Mouse (Mus musculus) hindbrain, embryonic 10.5 days (tissue): ENCODE data around the gene Sod2. TPM values are rescaled to one million over a fixed set of nuclear protein-coding genes. Genes with fewer than 3 reads are reported as not detected.
"Not testable (repeated sequence)": the region's sequence is repeated elsewhere in the genome, so short reads cannot be mapped to it uniquely, and the experiment has no call there.

ENCODE experiments used
- DNase-seq: peaks from one replicate; pipeline ENCODE4 v3.0.0-alpha.2; 2017; ENCODE audit warnings: low spot score
- H3K27ac ChIP-seq: fragments of 300-500 bp; sonication (generic); 2 replicates; pipeline ENCODE4 v1.5.1; 2016; ENCODE audit warnings: mild to moderate bottlenecking, moderate library complexity
- H3K27me3 ChIP-seq: fragments of 300-500 bp; sonication (generic); 2 replicates; pipeline ENCODE4 v1.6.1; 2016; ENCODE audit warnings: mild to moderate bottlenecking; ENCODE audit not compliant: poor library complexity, insufficient read depth, severe bottlenecking
- H3K36me3 ChIP-seq: fragments of 300-500 bp; sonication (generic); 2 replicates; pipeline ENCODE4 v1.6.1; 2016; ENCODE audit warnings: mild to moderate bottlenecking, moderate library complexity
- H3K4me1 ChIP-seq: fragments of 300-500 bp; sonication (generic); replicated peaks from 2 replicates; pipeline ENCODE4 v1.6.1; 2016; ENCODE audit warnings: mild to moderate bottlenecking
- H3K4me3 ChIP-seq: fragments of 300-500 bp; sonication (generic); 2 replicates; pipeline ENCODE4 v1.5.1; 2016; ENCODE audit warnings: mild to moderate bottlenecking, moderate library complexity
- H3K9me3 ChIP-seq: fragments of 300-500 bp; sonication (generic); 2 replicates; pipeline ENCODE4 v1.6.1; 2016; ENCODE audit warnings: mild to moderate bottlenecking, moderate library complexity
- WGBS: fragments of 180-500 bp; shearing (Covaris S2); methylation state at CpG from one replicate; pipeline ENCODE4 v1.1.7; 2016; 5-methylcytosine and 5-hydroxymethylcytosine counted together
- polyA plus RNA-seq: library from polyadenylated mRNA; unstranded; fragments of >200 nt; fragmentation: Nextera tagmentation; extraction: Ambion mirVana; gene quantifications from 2 replicates; pipeline ENCODE4 v1.2.1, GENCODE M21; 2016

Gene Sod2
- polyA plus RNA-seq: 104 and 108 TPM in 2 replicates

DNA sequence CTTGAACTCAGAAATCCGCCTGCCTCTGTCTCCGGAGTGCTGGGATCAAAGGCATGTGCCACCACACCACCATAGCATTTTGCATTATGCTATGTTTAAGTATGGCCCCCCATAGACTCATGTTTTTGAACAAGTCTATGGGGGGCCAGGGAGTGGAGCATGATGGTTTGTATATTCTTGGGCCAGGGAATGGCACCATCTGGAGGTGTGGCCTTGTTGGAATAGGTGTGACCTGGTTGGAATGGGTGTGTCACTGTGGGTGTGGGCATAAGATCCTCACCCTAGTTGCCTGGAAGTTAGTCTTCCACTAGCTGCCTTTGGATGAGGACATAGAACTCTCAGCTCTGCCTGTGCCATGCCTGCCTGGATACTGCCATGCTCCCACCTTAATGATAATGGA is at the start of gene Sod2:
Gene Sod2 (plus strand): TSS at position 301 of the 400 bp plus-strand sequence.
- Histone ChIP-seq H3K4me3 (peak within 1 kb of the TSS; percentile 92), H3K27ac (peak within 1 kb of the TSS; percentile 88), H3K4me1 (peaks cover 14% of the 10 kb centered on the region), H3K36me3 (peaks cover 11% of the 10 kb centered on the region)
- not testable (repeated sequence) for H3K27me3 ChIP-seq, H3K9me3 ChIP-seq, DNase-seq
- 93% methylated on average over 2 of the region's 2 CpGs for WGBS

- 54% methylated on average over 2 of the region's 2 CpGs for WGBS
- not testable (repeated sequence) for H3K27ac ChIP-seq, H3K27me3 ChIP-seq, DNase-seq, H3K9me3 ChIP-seq
- Histone ChIP-seq H3K36me3 (peaks cover 26% of the 10 kb centered on the region), H3K4me3 (peak overlapping the region; percentile 43), H3K4me1 (peaks cover 18% of the 10 kb centered on the region)
Observed at GRCm38 (mm10) chr17:12959377-12959776, 47.3 kb upstream of the Sod2 start.

GRCm38 (mm10) chr17:12960331-12960873 is 46.2 kb upstream of the Sod2 start, which contains the start of gene Acat2:
Acat2 (minus strand) TSS chr17:12960747.
- Histone ChIP-seq H3K4me1 (peaks cover 18% of the 10 kb centered on the region), H3K27me3 (no peaks in the 10 kb centered on the region), H3K4me3 (peak within 1 kb of the TSS; percentile 75), H3K27ac (peak within 1 kb of the TSS; percentile 91), H3K36me3 (peaks cover 31% of the 10 kb centered on the region), H3K9me3 (no peaks in the 10 kb centered on the region)
- under 1% methylated on average over 42 of the region's 42 CpGs for WGBS
- peak; percentile 93 for DNase-seq

- no peaks in the 10 kb centered on the region for H3K27me3 ChIP-seq
- H3K4me3 ChIP-seq: no peak overlapping the region
- H3K36me3 ChIP-seq: peaks cover 38% of the 10 kb centered on the region
- H3K27ac ChIP-seq: no peak overlapping the region
- 88% methylated on average over 3 of the region's 3 CpGs for WGBS
- peaks cover 15% of the 10 kb centered on the region for H3K4me1 ChIP-seq
- no peak for DNase-seq
- no peaks in the 10 kb centered on the region for H3K9me3 ChIP-seq
Observed at GRCm38 (mm10) chr17:12963476-12963875, 43.2 kb upstream of the Sod2 start.

DNA sequence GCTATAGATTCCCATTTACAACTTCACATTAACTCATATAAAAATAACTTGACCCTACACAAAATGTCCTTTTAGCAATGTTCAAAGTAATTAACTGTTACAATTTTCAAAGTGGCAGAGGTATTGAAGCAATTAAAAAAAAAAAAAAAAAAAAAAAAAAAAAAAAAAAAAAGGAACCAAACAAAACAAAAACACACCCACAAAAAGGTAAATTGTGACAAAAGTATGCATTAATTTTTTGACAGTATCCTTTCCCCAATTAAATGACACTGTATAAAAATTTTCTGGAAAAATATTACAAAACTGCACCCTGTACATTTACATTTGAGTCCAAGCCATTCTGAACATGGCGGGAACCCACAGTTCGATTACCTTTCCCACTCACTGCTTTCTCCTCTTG is 39.5 kb upstream of the Sod2 start:
- no peak for DNase-seq
- 93% methylated on average over 2 of the region's 2 CpGs for WGBS
- H3K36me3 ChIP-seq: peaks cover 71% of the 10 kb centered on the region

GRCm38 (mm10) chr17:12973851-12974250 is 32.8 kb upstream of the Sod2 start:
- no peaks in the 10 kb centered on the region for H3K27me3 ChIP-seq
- no peaks in the 10 kb centered on the region for H3K9me3 ChIP-seq
- no peak overlapping the region for H3K27ac ChIP-seq
- DNase-seq: no peak
- no peak overlapping the region for H3K4me3 ChIP-seq
- no peaks in the 10 kb centered on the region for H3K4me1 ChIP-seq
- H3K36me3 ChIP-seq: peaks cover 88% of the 10 kb centered on the region
- 88% methylated on average over 2 of the region's 2 CpGs for WGBS

More for the DNA sequence above, 39.5 kb upstream of the Sod2 start:
- no peak overlapping the region for H3K4me3 ChIP-seq
- H3K27me3 ChIP-seq: no peaks in the 10 kb centered on the region
- no peak overlapping the region for H3K27ac ChIP-seq
- H3K9me3 ChIP-seq: no peaks in the 10 kb centered on the region
- no peaks in the 10 kb centered on the region for H3K4me1 ChIP-seq

DNA sequence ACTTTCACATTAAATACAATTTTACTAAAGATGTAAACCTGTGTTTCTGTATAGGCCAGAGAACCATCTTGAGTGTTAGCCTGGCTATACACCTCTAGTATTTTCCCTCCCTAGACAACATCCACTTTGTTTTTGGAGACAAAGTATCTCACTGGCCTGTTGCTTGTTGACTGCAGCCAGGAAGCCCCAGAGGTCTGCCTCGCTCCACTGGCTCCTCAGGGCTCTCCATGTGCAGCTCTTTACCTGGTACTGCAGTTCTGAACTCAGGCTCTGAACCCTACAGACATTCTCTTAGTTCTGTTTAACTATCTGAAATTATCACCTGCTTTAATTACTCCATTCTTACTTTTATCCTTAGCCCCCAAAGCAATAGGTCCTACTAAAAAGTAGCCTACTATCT is 28.1 kb upstream of the Sod2 start:
- WGBS: 95% methylated on average over 1 of the region's 1 CpGs
- no peaks in the 10 kb centered on the region for H3K27me3 ChIP-seq
- no peaks in the 10 kb centered on the region for H3K4me1 ChIP-seq
- peaks cover 86% of the 10 kb centered on the region for H3K36me3 ChIP-seq
- H3K27ac ChIP-seq: no peak overlapping the region
- H3K4me3 ChIP-seq: no peak overlapping the region
- H3K9me3 ChIP-seq: no peaks in the 10 kb centered on the region
- DNase-seq: no peak

GRCm38 (mm10) chr17:12983988-12984387 is 22.7 kb upstream of the Sod2 start:
- peaks cover 93% of the 10 kb centered on the region for H3K36me3 ChIP-seq
- WGBS: 85% methylated on average over 2 of the region's 2 CpGs
- DNase-seq: no peak

GRCm38 (mm10) chr17:12988096-12988495 is 18.6 kb upstream of the Sod2 start:
- H3K4me3 ChIP-seq, H3K9me3 ChIP-seq, DNase-seq, H3K27ac ChIP-seq, H3K27me3 ChIP-seq: not testable (repeated sequence)
- H3K4me1 ChIP-seq: peaks cover 12% of the 10 kb centered on the region
- H3K36me3 ChIP-seq: peaks cover 56% of the 10 kb centered on the region
- WGBS: 96% methylated on average over 8 of the region's 8 CpGs

More at GRCm38 (mm10) chr17:12983988-12984387, 22.7 kb upstream of the Sod2 start:
- Histone ChIP-seq H3K27me3 (no peaks in the 10 kb centered on the region), H3K4me1 (no peaks in the 10 kb centered on the region), H3K27ac (no peak overlapping the region), H3K4me3 (no peak overlapping the region), H3K9me3 (peaks cover 6% of the 10 kb centered on the region)

DNA sequence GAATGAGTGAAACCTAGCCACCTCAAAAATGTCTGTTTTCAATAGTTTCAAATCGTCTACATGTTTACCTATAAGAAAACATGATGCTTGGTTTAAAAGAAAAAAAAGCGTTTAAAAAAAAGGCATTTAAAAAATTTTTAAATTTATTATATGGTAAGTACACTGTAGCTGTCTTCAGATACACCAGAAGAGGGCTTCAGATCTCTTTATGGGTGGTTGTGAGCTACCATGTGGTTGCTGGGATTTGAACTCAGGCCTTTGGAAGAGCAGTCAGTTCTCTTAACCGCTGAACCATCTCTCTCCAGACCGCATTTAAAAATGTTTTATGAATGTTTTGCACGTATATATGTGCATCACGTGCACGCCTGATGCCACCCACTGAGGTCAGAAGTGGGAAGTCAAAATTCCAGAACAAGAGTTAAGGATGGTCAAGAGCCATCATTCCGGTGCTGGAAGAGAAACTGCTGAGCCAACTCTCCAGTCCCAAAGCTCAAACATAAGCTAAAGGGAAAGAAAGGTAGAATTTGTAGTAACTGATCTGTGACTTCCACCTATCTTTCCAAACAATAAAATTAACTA is 16.0 kb upstream of the Sod2 start:
- peak overlapping the region; percentile 100; the same call in 1 of the 2 replicates for H3K27ac ChIP-seq
- WGBS: 70% methylated on average over 8 of the region's 8 CpGs
- H3K36me3 ChIP-seq: peaks cover 31% of the 10 kb centered on the region
- H3K9me3 ChIP-seq: peaks cover 6% of the 10 kb centered on the region
- H3K27me3 ChIP-seq: no peaks in the 10 kb centered on the region
- no peak for DNase-seq
- H3K4me3 ChIP-seq: peak overlapping the region; percentile 98
- H3K4me1 ChIP-seq: peaks cover 17% of the 10 kb centered on the region

DNA sequence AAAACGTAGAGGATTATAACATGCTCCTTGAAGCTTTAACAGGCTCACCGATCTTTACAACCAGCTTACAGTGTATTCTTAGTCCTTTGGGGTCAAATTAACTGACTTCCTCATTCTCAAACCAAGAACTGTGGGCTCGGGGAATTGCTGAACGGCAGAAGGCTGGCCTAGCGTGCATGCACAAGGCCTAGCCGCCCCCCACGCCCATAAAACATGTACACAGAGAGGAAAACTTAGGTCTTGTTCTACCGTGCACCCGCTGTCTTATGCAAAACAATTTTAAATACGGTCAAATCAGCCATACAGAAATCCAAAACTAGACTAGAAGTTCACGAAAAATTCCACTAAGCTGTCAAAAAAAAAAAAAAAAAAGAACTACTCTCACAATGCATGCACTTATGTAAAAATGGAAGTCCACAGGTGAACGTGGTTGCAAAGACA is 15.4 kb upstream of the Sod2 start:
- Histone ChIP-seq H3K4me3 (peak overlapping the region; percentile 98), H3K27me3 (no peaks in the 10 kb centered on the region), H3K36me3 (peaks cover 27% of the 10 kb centered on the region), H3K27ac (peak overlapping the region; percentile 100), H3K9me3 (peaks cover 6% of the 10 kb centered on the region), H3K4me1 (peaks cover 17% of the 10 kb centered on the region)
- WGBS: 5% methylated on average over 12 of the region's 12 CpGs
- peak; percentile 21 for DNase-seq

DNA sequence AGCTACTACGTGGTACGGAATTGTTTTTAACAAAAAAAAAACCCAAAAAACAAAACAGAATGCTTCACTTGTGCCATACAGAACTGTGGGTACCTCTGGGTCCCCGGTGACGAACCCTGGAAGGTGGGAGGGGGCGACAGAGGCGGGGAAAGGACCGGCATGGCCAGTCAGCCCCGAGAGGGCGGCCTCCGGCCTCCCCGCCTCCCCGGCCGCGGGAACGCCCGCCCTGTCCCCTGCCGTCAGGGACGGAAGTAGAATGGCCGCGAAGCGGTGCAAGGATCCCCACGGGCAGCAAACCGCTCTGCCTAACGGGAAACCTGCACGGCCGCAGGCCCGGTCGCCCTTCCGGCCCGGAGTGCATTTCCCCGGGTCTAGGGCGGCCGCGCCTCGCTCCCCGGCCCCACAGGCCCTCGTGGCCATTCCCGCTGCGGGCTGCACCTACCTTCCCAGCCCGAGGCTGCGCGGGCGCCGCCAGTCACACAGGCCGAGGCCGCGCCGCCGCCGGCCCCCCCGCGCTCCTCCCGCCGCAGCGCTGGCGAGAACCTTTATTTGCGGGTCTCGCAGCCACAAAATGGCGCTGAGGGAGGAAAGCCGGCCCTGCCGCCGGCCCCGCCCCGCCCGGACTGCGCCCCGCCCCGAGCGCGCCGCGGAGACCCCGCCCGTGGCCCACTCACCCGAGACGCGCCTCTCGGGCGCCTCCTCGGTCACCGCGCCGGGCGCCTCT is 14.8 kb upstream of the Sod2 start:
- H3K27me3 ChIP-seq: no peaks in the 10 kb centered on the region
- DNase-seq: peak; percentile 89
- peaks cover 17% of the 10 kb centered on the region for H3K4me1 ChIP-seq
- H3K36me3 ChIP-seq: peaks cover 24% of the 10 kb centered on the region
- peak overlapping the region; percentile 100 for H3K27ac ChIP-seq
- under 1% methylated on average over 84 of the region's 84 CpGs for WGBS
- peak overlapping the region; percentile 98 for H3K4me3 ChIP-seq
- peaks cover 6% of the 10 kb centered on the region for H3K9me3 ChIP-seq

DNA sequence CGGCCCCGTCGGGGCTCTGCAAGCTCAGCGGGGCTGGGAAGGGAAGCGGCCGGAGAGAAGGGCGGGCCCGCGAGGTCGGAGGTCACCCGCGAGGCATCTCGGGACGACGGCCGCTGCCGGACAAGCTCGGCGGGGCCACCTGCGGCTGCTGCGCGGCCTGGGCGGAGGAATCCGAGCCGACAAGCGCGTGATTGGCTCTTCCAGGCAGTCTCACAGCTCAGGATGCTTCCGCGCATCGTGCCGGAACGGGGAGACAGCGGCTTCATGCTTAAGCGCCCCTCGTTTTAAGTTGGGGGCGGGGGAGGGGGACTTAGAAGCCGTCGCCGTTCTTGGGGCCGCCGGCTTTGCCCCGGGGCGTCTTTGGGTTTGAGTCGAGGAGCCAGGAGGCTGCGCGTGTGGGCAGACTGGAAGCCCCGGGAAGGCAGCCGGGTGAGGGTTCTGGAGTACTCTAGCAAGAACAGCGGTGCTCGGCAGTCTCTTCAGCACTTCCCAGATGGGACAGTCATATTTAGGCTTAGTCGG is 14.1 kb upstream of the Sod2 start:
- peak; percentile 94 for DNase-seq
- no peaks in the 10 kb centered on the region for H3K27me3 ChIP-seq
- 0% methylated on average over 51 of the region's 51 CpGs for WGBS
- peak overlapping the region; percentile 100 for H3K27ac ChIP-seq
- peak overlapping the region; percentile 98 for H3K4me3 ChIP-seq
- H3K36me3 ChIP-seq: peaks cover 18% of the 10 kb centered on the region
- H3K9me3 ChIP-seq: peaks cover 6% of the 10 kb centered on the region
- H3K4me1 ChIP-seq: peaks cover 17% of the 10 kb centered on the region
